Mouse (Mus musculus): Measurements from ENCODE around the gene Unc5a.

Gene Unc5a

DNA sequence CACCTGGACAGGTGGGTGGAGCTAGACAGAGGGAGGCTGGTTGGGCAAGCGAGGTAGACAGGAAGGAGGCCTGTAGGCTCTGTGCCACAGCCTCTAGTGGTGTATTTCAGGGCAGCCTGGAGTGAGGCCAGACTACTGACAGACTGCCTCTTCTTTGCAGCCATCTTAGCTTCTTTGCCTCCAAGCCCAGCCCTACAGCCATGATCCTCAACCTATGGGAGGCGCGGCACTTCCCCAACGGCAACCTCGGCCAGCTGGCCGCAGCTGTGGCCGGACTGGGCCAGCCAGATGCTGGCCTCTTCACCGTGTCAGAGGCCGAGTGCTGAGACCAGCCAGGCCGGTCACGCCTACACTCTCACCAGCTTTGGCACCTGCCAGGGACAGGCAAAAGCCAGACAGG is 55.4 kb downstream of the Unc5a start:
- DNase-seq (ENCODE audit: low read depth, low spot score): no peak

DNA sequence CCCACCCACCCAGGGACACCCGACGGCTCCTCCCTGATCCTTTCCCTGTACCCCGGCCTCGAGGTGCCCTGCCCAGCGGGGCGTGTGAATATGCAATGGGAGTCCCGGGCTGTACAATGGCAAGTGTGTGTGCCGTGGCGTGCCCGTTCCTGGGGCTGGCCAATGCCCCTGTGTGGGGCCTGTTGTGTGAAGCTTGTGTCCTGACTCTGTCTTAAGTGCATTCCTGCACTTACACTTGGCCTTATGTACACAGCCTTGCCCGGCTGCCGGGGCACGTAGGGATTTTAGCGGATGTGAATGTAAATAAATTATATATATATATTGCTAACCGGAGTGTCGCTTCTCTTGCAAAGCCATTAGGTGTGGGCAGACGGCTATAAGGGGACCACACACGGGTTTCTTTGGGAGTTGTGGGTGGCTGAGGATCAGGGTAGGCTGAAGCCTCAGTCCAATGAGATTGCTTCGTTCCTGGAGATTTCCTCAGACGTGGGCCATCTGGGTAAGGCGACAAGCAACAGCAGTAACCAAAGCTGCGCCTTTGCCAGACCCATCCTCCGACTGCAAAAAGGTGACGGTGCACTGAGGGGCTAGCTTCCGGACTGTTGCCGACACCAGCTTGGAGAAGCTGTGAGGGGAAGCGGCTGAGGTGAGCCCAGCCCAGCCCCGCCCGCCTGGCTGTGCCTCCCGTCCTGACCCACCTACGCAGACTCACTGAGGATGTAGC is 56.6 kb downstream of the Unc5a start:
- no peak for DNase-seq (ENCODE audit: low read depth, low spot score)

DNA sequence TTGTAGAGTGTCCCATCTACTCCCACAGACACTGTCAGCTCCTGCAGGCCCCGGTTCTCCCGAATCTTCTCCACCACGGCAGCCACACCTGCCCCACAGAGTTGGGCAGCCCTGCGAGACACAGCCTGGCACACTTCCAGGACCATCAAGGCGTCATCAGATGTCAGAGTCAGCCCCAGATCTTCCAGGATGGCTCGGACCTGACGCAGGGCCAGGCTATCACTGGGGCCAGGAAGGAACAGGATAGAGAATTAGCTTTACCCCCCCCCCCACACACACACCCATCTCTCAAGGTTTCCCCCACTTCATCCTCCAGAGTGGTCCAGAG is 57.2 kb downstream of the Unc5a start:
- DNase-seq (ENCODE audit: low read depth, low spot score): no peak

DNA sequence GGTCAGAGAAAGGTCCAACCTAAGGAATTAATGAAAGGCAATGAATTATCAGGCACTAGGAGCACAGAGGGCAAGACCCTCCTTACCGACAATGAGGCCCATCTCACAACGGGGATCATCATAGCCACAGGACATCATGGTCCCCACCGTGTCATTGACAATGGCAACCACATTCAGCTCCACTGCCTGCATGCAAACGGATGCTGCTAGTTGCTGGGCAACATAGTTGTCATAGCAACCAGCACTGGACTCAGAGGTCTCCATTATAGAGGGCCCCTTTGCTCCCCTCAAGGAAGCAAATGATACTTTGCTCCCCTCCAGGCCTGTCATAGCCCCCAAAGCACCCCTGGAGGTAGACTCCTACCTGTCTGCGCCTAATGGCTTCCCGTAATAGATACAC is 59.4 kb downstream of the Unc5a start:
- no peak for DNase-seq (ENCODE audit: low read depth, low spot score)

DNA sequence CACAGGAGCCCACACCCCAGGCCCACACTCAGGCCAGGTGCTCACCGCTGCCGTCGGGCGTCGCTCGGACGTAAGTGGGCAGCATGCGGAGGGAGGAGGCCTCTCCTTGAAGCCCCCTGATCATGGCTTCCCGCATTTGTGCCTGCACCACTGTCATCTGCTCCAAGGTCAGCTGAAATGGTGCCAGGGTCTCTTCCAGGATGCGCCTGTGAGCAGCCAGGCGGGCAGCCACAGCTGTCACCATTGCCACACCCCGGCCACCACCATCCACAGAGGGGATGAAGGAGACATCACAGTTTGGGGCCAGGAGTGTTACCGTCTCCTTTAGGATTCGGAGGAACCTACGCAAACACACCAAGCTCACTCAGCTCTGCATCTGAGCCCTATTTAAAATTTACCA is 61.9 kb downstream of the Unc5a start:
- DNase-seq (ENCODE audit: low read depth, low spot score): no peak

DNA sequence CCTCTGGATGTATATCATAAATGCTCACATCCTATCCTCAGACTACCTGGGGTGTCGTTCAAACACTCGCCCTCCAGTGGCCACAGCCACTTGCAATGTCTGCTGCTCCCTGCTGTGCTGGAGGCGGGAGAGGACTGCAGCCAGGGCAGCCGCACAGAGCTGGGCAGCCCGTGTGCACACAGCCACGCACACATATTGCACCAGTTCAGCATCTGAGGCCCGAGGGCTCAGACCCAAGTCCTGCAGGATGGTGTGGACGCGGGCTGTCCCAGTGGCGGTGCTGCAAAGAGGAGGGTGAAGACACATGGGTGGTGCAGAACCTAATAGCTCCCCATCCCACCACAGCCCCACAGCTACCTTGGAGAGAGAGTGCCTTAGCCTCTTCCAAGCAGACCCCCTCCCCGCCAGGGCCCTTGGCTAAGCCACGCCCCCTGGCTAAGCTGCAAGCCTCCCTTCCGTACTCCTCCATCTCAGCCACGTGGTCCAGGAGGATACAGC is 62.8 kb downstream of the Unc5a start:
- peak; percentile 31 for DNase-seq (ENCODE audit: low read depth, low spot score)

DNA sequence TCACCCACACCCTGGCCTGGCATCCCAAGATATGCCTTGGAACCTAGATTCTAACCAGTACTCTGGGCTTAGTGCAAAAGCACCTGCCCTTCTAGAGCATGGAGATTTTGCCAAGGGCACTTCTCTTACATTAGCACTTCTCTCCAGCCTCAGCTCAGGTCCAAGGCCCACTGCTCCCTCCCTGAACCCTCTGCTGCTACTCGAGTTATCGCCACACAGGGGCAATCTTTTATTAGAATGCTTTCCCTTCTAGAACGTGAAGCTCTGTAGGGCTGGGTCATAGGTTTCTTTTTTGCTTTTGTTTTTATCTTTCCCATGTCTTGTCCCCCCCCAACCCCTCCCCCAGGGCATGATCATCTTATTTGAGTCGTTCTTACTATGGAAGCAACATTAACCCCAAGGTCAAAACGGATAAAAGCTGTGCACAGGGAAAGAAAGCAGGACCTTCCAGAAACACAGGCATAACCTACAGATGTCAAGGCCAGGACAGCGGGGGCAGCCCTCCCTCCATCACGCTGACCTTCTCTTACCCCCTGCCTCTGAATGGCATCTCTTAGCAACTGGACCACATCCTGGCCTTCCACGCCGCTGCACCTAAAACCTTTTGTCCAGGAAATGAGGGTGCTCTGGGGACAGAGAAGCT is 64.6 kb downstream of the Unc5a start:
- DNase-seq (ENCODE audit: low read depth, low spot score): peak; percentile 41

DNA sequence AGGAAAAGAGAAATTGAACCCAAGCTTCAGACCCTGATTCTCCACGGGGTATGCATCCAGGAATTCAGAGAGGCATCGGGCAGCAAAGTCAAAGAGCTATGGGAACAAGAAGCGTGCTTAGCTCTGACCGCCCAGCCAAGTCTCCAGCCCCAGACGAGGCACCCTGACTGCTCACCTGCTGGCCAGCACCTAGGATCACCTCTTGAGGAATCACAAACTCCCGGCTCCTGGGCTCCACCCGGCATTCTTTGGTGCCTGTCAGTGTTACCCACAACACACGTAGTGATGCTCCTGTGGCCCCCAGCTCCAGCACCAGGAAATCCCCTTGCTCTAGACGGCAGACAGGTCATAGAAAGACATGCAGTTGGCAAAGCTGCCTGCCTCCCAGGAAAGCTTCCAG is 65.2 kb downstream of the Unc5a start:
- DNase-seq (ENCODE audit: low read depth, low spot score): no peak

DNA sequence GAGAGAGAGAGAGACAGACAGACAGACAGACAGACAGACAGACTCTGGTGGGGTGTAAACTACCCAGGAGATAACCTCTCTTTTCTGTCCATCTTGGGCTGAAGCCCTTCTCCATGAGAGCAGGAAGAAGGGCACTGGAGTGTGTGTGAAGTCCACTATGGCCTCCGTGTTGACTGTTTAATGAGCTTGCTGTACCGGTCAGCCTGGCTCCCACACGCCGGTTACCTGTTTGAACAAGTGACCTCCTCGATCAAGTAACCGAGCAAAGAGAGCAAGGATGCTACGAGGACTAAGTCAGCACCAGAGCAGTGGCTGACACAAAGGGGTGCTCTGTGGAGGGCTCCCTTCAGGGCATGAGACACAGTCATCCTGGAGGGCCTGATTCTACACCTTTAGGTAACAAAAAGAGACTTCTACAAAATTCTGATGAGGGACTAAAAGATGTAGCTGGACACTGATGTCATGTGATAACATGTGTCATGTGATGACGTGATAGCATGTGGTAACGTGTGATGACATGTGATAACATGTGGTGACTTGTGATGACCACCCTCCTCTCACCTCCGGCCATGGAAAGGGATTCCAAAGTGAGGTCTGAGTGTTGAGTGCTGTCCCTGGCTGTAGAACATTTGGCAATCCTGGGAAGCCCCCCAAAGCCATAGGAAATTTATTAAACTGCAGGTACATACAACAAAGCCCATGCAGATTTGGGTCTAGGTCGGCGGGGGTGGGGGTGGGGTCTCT is 68.1 kb downstream of the Unc5a start:
- DNase-seq (ENCODE audit: low read depth, low spot score): no peak

DNA sequence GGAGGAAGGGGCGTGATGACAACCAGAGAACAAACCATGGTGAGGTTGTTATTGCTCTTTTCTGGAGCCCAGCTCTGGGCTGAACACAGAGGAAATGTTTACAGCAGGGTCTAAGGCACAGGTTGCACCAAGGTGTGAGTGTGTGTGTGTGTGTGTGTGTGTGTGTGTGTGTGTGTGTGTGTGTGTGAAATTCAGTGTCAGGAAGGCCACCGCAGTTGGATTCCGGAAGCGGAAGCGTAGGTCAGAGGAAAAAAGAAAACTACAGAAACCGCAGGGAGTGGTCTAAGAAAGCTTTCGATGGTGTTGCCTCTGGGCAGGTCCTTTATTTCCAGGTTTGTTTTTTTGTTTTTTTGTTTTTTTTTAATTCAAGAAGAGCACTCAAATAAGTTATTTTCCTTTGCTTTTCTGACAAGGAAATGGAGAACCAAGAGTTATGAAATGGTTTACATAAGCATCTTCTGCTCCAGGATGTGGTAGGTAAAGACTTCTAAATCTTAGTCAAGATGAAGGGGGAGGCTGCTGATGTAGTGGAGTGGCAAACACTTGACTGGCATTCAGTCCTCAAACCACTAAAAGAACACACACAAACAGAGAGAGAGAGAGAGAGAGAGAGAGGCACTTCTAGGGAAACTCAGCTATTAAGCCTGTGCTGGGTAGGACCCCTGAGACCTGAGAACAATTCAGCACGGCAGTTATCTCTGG is 68.8 kb downstream of the Unc5a start:
- DNase-seq (ENCODE audit: low read depth, low spot score): peak; percentile 61

DNA sequence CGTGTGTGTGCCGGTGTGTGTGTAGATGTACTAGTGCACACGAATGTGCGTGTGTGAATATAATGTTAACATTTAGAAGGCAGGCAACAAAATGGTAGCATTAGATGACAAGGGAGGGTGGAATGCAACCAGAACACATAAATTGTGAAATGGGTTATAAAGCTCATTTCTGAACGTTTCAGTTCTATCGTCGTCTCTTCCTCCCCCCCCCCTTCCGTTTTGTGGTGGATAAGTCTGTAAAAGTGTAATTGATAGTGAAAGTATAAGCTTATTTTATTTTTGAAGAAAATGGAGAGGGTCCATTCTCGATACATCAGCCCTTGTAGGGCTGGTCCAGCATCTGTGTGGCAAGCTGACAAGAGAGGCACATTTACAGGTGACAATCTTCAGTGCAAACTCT is 69.5 kb downstream of the Unc5a start:
- DNase-seq (ENCODE audit: low read depth, low spot score): peak; percentile 49

DNA sequence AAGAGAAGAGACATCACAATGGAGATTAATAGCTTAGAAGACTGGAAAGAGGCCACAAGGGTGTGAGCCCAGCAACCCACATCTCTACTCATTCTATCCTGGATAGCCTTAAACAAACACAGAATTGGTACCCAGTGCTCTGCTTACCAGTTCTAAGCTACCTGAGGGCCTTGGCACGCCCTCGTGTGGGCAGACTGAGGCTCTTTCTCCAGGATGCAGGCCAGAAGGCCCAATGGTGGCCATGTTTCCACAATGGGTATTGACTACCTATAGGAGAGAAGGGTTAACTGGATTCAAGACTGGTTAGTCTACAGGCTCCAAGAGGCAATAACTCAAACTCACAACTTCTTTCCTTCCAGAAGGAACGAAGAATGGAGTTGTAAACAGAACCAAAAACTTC is 70.0 kb downstream of the Unc5a start:
- peak; percentile 17 for DNase-seq (ENCODE audit: low read depth, low spot score)

DNA sequence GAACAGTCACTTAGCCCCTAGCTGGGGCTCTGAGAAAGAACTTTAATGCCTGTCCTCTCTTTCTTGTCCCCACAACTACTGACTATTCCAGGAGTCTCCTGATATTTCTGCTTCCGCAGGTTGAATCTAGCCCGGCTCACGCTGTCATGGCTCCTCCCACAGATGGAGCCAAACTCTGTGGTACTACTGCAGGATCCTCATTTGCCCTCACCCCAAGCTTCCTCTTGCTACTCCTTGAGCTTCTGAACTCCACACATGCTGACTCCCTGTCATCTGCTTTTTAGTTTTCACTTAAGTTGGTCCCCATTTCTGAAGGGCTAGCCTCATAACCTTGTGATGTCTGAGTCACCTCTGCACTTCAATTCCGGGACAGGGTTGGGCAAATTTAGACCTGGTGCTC is 70.8 kb downstream of the Unc5a start:
- no peak for DNase-seq (ENCODE audit: low read depth, low spot score)

DNA sequence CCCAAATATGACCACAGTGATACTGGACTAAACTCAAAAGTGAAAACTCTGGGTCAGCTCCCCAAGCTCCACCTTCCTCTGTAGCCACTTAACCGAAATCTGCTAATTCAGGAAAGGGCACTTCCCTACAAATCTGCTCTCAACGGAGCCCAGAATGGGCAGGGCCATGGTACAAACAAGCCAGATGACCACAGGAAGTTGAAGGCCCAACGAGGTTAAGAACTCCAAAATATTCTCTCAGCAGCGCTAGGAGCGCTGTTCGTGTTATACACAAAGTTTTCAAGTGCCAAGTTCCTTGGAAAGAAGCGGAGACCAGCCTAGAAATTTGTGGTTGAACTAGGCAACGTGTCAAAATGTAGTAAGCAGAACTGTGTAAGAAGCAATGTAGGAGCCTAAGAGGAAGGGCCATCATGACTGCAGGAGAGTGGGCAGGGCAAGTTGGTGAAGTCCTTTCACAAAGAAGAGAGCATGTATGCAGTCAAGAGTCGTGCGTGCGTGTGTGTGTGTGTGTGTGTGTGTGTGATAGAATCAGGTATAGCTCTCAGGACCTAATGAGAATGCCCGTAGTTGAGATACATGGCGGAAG is 72.1 kb downstream of the Unc5a start, which contains the start of gene Hk3:
Gene Hk3 (minus strand): TSS at position 192 of the 586 bp plus-strand sequence.
- no peak for DNase-seq (ENCODE audit: low read depth, low spot score)

DNA sequence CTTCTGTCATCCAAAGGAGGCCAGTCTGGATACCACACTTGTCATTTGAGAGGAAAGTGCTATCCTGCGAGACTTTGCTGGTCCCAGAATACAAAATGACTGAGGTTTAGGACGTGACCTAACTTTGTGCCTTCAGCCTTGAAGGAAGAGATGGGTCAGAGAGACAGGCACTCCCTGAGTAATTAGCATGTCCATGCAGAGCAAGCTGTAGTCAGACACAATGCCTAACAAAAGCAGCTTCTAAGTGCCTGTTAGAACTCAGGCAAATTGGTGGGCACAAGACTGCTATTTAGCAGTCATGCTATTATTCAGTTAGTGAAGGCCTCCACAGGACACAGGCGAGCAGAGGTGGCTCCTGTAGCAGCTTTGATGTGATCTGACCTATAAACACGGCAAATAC is 73.0 kb downstream of the Unc5a start:
- DNase-seq (ENCODE audit: low read depth, low spot score): peak; percentile 11

DNA sequence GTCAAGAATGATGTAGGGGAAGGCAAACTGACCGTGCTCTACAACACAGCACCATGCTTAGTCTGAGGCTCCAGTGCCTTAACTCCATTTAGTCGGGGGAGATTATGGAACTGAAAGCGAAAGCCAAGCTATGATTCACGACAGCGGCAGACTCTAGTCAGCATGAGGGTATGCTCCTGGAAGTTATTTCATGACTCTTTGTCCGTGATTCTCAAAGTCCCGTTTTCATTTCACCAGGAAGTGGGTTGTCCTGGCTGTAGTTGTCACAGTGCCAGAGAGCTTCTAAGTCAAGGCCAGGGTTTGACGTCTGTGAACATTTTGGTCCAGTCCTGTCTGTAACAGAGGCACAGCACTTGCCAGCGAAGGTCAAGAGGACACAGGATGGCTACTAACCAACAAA is 73.5 kb downstream of the Unc5a start:
- peak; percentile 57 for DNase-seq (ENCODE audit: low read depth, low spot score)

DNA sequence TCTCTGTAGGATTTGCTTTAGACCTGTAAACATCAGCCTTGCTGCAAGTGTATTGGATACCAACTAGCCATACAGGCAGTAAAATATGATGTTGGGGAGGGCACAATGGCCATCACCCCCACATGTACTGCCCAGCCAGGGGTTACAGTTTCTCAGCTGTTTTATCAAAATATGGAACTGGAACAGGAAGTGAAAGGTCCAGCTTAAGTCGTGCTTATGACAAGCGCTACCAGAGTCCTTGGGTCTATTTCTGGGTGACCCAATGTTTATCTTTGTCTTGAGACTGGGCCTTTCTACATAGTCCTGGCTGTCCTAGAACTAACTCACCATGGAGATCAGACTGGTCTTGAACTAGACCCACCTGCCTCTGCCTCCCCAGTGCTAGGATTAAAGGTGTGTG is 75.0 kb downstream of the Unc5a start:
- DNase-seq (ENCODE audit: low read depth, low spot score): no peak

DNA sequence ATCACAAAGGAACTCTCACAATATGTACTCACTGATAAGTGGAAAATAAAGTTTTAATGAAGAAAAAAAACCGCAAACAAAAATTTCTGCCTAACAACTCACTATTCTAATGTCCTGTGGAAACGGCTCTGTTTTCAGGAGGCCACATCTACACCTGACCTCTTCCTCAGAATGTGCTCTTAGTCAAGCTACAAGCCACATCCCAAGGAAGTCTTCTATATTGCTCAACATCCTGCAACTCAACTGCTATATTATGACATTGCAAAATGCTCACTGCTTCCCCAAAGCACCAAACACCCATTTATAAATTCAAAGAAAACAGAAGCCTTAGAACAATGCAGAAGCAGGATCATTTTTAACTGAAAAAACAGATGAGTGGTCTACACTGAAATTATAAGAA is 90.8 kb downstream of the Unc5a start:
- DNase-seq (ENCODE audit: low read depth, low spot score): no peak

DNA sequence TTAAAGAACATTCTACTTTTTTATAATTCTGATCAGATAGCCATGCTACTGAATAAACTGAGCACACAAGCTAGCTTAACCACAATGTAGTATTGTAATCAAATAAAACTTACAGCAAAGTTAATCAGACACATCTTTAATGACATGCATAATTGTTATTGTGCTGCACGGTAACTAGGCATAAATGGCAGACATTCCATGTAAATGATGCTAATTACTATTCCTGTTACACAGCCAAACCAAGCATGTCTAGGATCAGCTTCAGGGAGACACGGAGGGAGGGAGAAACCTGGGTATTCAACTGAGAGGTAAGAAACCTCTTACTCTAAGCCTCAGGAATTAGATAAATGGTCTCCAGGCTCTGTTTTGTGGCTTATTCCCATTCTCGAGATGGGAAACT is 98.5 kb downstream of the Unc5a start:
- no peak for DNase-seq (ENCODE audit: low read depth, low spot score)

Data from CD4-positive, CD25-positive, alpha-beta regulatory T cell, adult 2 months (primary cell).